Mouse (Mus musculus): ENCODE measurements around the gene BC049762.
A peak's percentile ranks its signal among the peaks of the same experiment; 100 is the strongest.

Gene BC049762

GRCm38 (mm10) chr11:51262342-51263285 lies at the start of gene BC049762:
Gene BC049762, minus strand, starts transcription at chr11:51263046.
- DNase-seq (ENCODE audit: low read depth): peak; percentile 100

DNA sequence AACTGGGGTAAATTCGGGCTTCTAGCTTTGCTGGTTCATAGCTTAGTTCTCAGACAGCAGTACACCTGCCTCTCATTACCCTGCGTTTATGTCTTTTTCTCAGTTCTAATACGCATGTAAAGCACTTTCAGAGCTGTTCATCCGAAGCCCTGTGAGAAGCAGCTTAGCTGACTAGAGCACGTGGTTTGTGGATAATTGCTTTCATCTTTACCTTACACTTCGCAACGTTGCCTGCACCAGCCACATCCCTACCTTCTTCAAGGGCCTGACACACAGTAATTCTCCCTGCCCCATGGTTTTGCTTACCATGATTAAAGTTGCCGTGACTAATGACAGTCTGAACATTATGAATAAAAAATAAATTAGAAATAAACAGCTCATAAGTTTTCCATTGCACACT lies 49.0 kb upstream of the BC049762 start:
- DNase-seq (ENCODE audit: low read depth): no peak

GRCm38 (mm10) chr11:51308306-51308705 lies 45.5 kb upstream of the BC049762 start:
- DNase-seq (ENCODE audit: low read depth): no peak

GRCm38 (mm10) chr11:51303981-51304553 lies 41.2 kb upstream of the BC049762 start:
- DNase-seq (ENCODE audit: low read depth): no peak

GRCm38 (mm10) chr11:51302396-51302795 lies 39.5 kb upstream of the BC049762 start:
- DNase-seq (ENCODE audit: low read depth): no peak

DNA sequence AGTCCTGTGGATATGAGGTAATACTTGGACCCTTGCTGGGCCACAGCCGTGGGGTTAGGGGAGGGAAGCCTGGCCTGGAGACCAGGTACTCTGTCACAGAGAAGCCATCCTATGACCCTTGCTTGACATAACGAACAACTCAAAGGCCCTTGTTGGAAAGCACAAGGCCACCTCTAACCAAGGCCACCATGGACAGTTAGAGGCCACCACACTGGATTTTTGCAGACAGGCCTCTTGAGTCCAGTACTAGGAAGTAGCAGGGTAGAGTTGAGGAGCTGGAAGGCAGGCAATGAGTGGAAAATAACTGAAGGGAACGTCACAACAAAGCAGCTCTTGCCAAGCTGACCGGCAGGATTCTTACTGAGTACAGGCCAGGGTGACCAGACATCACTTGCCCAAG lies 35.8 kb upstream of the BC049762 start:
- DNase-seq (ENCODE audit: low read depth): no peak

- DNase-seq (ENCODE audit: low read depth): no peak
These were observed 32.9 kb upstream of the BC049762 start for GRCm38 (mm10) chr11:51295742-51296141.

- DNase-seq (ENCODE audit: low read depth): no peak
These were observed 31.2 kb upstream of the BC049762 start for GRCm38 (mm10) chr11:51293956-51294530.

- no peak for DNase-seq (ENCODE audit: low read depth)
These were observed 27.5 kb upstream of the BC049762 start for GRCm38 (mm10) chr11:51290066-51290955.

- peak; percentile 55 for DNase-seq (ENCODE audit: low read depth)
These were observed 26.8 kb upstream of the BC049762 start, which contains the start of gene Col23a1 for GRCm38 (mm10) chr11:51289564-51290041. Gene Col23a1, plus strand, starts transcription at chr11:51289920.

GRCm38 (mm10) chr11:51274418-51274817 lies 11.6 kb upstream of the BC049762 start:
- DNase-seq (ENCODE audit: low read depth): no peak

- peak; percentile 55 for DNase-seq (ENCODE audit: low read depth)
These were observed 2.5 kb upstream of the BC049762 start for GRCm38 (mm10) chr11:51265326-51265725.

GRCm38 (mm10) chr11:51264352-51264751 lies 1.5 kb upstream of the BC049762 start:
- peak; percentile 69 for DNase-seq (ENCODE audit: low read depth)

- DNase-seq (ENCODE audit: low read depth): peak; percentile 61
These were observed 513 bp upstream of the BC049762 start for GRCm38 (mm10) chr11:51263286-51263831.

GRCm38 (mm10) chr11:51261680-51262219 lies 1.1 kb downstream of the BC049762 start, which contains the start of gene Clk4:
Gene Clk4, plus strand, starts transcription at chr11:51261730.
- DNase-seq (ENCODE audit: low read depth): no peak

GRCm38 (mm10) chr11:51257006-51257405 lies 5.8 kb downstream of the BC049762 start:
- DNase-seq (ENCODE audit: low read depth): no peak

DNA sequence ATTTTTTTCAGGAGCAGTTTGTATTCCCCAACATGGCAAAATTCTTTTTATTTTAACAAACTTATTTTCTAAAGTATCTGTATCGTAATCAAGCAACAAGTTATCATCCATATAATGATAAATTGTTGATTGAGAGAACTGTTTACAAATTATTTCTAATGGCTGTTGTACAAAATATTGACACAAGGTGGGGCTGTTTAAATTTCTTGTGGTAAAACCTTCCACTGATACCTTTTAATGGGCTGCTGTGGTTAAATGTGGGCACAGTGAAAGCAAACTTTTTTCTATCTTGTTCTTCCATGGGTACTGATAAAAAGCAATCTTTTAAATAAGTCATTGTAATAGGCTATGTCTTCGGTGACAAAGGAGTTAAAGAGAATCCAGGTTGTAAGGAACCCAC lies 19.9 kb downstream of the BC049762 start:
- peak; percentile 52 for DNase-seq (ENCODE audit: low read depth)

GRCm38 (mm10) chr11:51234626-51235025 lies 28.2 kb downstream of the BC049762 start:
- no peak for DNase-seq (ENCODE audit: low read depth)

DNA sequence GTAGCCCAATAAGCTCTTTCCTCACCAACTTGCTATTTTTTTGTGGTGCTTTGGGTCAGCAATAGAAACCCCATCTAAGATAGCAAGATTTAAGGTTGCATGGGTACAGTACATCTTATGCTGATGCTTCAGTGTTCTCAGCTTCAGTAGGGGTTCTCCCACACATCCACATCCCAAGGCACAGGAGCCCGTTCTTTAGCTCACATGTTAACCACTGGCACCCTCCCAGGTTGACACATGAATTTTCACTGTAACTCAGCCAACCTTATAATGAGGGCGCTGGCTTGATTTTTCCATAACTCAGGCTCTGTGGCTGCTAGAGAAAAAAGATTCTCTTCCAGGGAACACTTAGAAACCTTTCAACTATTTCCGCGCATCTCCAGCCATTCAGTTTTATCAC lies 35.7 kb downstream of the BC049762 start:
- DNase-seq (ENCODE audit: low read depth): no peak

DNA sequence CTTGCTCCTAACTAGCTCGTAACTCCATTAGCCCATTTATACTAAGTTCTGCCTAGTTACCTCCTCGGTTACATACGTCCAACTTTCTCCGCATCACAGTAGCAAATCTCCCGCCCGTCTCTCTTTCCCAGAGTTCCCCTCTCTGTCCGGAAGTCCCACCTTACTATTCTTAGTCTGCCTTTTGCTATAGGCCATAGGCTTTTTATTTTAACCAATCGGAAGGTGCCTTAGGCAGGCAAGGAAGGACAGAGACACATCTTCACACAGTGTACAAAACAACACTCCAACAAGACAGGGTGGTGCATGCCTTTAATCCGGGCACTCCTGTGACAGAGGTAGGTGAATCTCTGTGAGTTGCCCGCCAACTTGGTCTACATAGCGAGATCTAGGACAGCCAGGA lies 42.5 kb downstream of the BC049762 start, which contains the start of gene Gm12569:
Gene Gm12569 (plus strand): TSS at position 166 of the 400 bp plus-strand sequence.
- no peak for DNase-seq (ENCODE audit: low read depth)
